23 mouse cellular contexts compared by ENCODE assay signal in the genomic region with DNA sequence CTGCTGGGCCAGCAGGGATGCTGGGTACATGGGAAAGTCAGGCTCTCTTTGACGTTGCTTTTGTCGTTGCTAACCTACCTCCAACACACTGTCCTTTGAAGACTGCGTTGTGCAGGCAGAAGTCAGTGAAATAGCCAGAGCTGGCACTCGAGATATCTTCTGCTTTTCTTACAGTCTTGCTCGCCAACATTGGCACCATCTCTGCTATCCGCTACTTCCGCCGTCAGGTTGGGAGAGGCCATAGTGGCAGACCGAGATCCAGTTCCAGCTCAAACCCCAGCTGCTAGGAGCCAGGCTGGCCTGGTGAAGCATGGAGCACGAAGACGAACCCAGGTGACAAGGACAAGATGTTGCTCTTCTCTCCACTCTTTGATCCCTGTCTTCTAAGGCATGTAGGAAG. TPM values are rescaled to one million over a fixed set of nuclear protein-coding genes. Genes with fewer than 3 reads are reported as not detected.
"Had no signal": no experiment of that assay in that cellular context is flagged by ENCODE, and none has a peak within 500 bp of the region (broad histone marks: within the 10 kb centered on the region; RNA-seq: fewer than 3 reads in every experiment).

No protein-coding gene starts in this region.

- H3K9ac ChIP-seq: lung, embryonic 14.5 days; midbrain, embryonic 12.5 days; neural tube, embryonic 13.5 days; neural tube, embryonic 15.5 days; stomach, embryonic 15.5 days had no signal

- H3K27me3 ChIP-seq: midbrain, embryonic 12.5 days; neural tube, embryonic 13.5 days; neural tube, embryonic 15.5 days; stomach, embryonic 15.5 days had no signal

- H3K4me2 ChIP-seq: lung, embryonic 14.5 days; midbrain, embryonic 12.5 days; neural tube, embryonic 13.5 days; neural tube, embryonic 15.5 days; stomach, embryonic 15.5 days had no signal

- H3K9me3 ChIP-seq: midbrain, embryonic 10.5 days; midbrain, embryonic 12.5 days; neural tube, embryonic 13.5 days; neural tube, embryonic 15.5 days; stomach, embryonic 15.5 days had no signal

- DNase-seq: lung, adult 18-20 months; lung, embryonic 14.5 days; lung, postnatal 10 days; midbrain, embryonic 14.5 days; retina, postnatal 1 day; right cerebral cortex, adult 18-20 months; right cerebral cortex, postnatal 25 days; right cerebral cortex, postnatal 4 days; thymus, adult 2 months; thymus, postnatal 25 days; thymus, postnatal 4 days had no signal

- ATAC-seq: midbrain, embryonic 16.5 days had no signal

- H3K4me1 ChIP-seq: neural tube, embryonic 13.5 days; neural tube, embryonic 15.5 days; stomach, embryonic 15.5 days had no signal

- H3K36me3 ChIP-seq: midbrain, embryonic 12.5 days; stomach, embryonic 15.5 days had no signal

- H3K4me3 ChIP-seq: midbrain, embryonic 10.5 days; midbrain, embryonic 12.5 days; myocyte; neural tube, embryonic 13.5 days; neural tube, embryonic 15.5 days; stomach, embryonic 15.5 days had no signal

- H3K27ac ChIP-seq: midbrain, embryonic 10.5 days; midbrain, embryonic 12.5 days; neural tube, embryonic 13.5 days; neural tube, embryonic 15.5 days; stomach, embryonic 15.5 days; stomach, postnatal 0 days had no signal

RNA-seq across cellular contexts. Expression of gene Perm1, which starts 4.3 kb away (rescaled TPM):
- total RNA-seq: megakaryocyte, adult 5-6 weeks; megakaryocyte-erythroid progenitor cell, adult 5-6 weeks had no signal
- polyA plus RNA-seq: testis, adult 2 months had no signal

RNA-seq across cellular contexts. Expression of gene Isg15, which starts 19.3 kb away (rescaled TPM):
- polyA plus RNA-seq: lung, embryonic 14.5 days; neural tube, embryonic 11.5 days had no signal
